In the genomic region with DNA sequence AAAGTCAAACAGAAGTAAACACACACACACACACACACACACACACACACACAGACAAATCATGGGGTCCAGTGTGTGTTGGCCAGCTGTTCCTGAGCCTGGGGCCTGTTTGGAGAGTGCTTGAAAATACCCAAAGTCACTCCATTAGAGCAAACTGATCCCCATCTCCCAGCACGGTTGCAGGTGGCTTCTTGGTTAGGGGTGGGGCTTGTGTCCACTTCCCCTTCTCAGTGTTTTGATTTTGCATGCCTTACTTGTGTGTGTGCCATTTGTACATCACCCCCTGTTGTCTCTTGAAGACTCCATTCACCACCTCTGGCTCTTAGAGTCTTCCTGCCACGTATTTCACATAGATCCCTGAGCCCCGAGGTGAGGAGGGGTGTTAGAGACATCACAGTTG, we compare ENCODE assay signal across 19 mouse cellular contexts.
"Had no signal": no experiment of that assay in that cellular context is flagged by ENCODE, and none has a peak within 500 bp of the region (broad histone marks: within the 10 kb centered on the region; RNA-seq: fewer than 3 reads in every experiment).

No protein-coding gene starts in this region.

- H3K9ac ChIP-seq: intestine, embryonic 15.5 days; kidney, embryonic 15.5 days; limb, embryonic 12.5 days; liver, embryonic 13.5 days; liver, postnatal 0 days; lung, embryonic 15.5 days; neural tube, embryonic 13.5 days; stomach, embryonic 15.5 days had no signal

- H3K4me2 ChIP-seq: intestine, embryonic 15.5 days; kidney, embryonic 15.5 days; limb, embryonic 12.5 days; liver, embryonic 13.5 days; lung, embryonic 15.5 days; neural tube, embryonic 13.5 days; stomach, embryonic 15.5 days had no signal

- ATAC-seq: intestine, embryonic 15.5 days; liver, postnatal 0 days had no signal

- H3K9me3 ChIP-seq: intestine, embryonic 15.5 days; kidney, embryonic 15.5 days; limb, embryonic 12.5 days; liver, embryonic 13.5 days; lung, embryonic 15.5 days; midbrain, embryonic 10.5 days; stomach, embryonic 15.5 days had no signal

- DNase-seq: kidney, adult 2 months; kidney, postnatal 14 days; layer of hippocampus, postnatal 36 days; liver; liver, embryonic 13.5 days; liver, postnatal 0 days; lung, postnatal 14 days; midbrain, embryonic 14.5 days; right cerebral cortex, adult 18-20 months; right cerebral cortex, postnatal 25 days; thymus, adult 2 months; thymus, postnatal 4 days had no signal

- H3K27ac ChIP-seq: intestine, embryonic 15.5 days; kidney, embryonic 15.5 days; limb, embryonic 12.5 days; liver, embryonic 13.5 days; lung, embryonic 15.5 days; midbrain, embryonic 10.5 days; neural tube, embryonic 13.5 days; stomach, embryonic 15.5 days had no signal

- H3K27me3 ChIP-seq: intestine, embryonic 15.5 days; kidney, embryonic 15.5 days; limb, embryonic 12.5 days; liver, embryonic 13.5 days; lung, embryonic 15.5 days; neural tube, embryonic 13.5 days; stomach, embryonic 15.5 days had no signal

- H3K4me3 ChIP-seq: intestine, embryonic 15.5 days; kidney, embryonic 15.5 days; limb, embryonic 12.5 days; liver, embryonic 13.5 days; lung, embryonic 15.5 days; midbrain, embryonic 10.5 days; neural tube, embryonic 13.5 days; stomach, embryonic 15.5 days had no signal

- H3K36me3 ChIP-seq: intestine, embryonic 15.5 days; kidney, embryonic 15.5 days; limb, embryonic 12.5 days; liver, embryonic 13.5 days; lung, embryonic 15.5 days; midbrain, embryonic 10.5 days; neural tube, embryonic 13.5 days; stomach, embryonic 15.5 days had no signal
